Comparison of ENCODE assay signal across 8 mouse cellular contexts in genomic region chr1:52799056-52799726, GRCm38 (mm10). TPM values are rescaled to one million over a fixed set of nuclear protein-coding genes. Genes with fewer than 3 reads are reported as not detected.
DNase-seq lines count a peak whose midpoint lies in the region; ATAC-seq and TF ChIP-seq lines count a peak whose summit lies in the region.

No protein-coding gene starts in this region.

- WGBS in kidney, embryonic 16.5 days = 34% methylated on average over 10 of the region's 10 CpGs
- WGBS in neural tube, embryonic 15.5 days = 77% methylated on average over 10 of the region's 10 CpGs
- WGBS in hindbrain, postnatal 0 days = 68% methylated on average over 10 of the region's 10 CpGs

- no peaks in the 10 kb centered on the region for H3K36me3 ChIP-seq in kidney, embryonic 16.5 days (ENCODE audit: insufficient read depth, low read length)
- H3K36me3 ChIP-seq in neural tube, embryonic 15.5 days = peaks cover 3% of the 10 kb centered on the region; the same call in 1 of the 2 replicates
- H3K36me3 ChIP-seq in hindbrain, postnatal 0 days (ENCODE audit: insufficient read depth, low read length) = peaks cover 12% of the 10 kb centered on the region

- H3K27me3 ChIP-seq in kidney, embryonic 16.5 days (ENCODE audit: insufficient read depth, low read length) = no peaks in the 10 kb centered on the region
- no peaks in the 10 kb centered on the region for H3K27me3 ChIP-seq in neural tube, embryonic 15.5 days (replicated peaks)
- no peaks in the 10 kb centered on the region for H3K27me3 ChIP-seq in hindbrain, postnatal 0 days (ENCODE audit: insufficient read depth, low read length)

- peak overlapping the region; percentile 40; the same call in 1 of the 2 replicates for H3K9ac ChIP-seq in kidney, embryonic 16.5 days (replicated peaks; ENCODE audit: low read length)
- no peak overlapping the region for H3K9ac ChIP-seq in neural tube, embryonic 15.5 days (replicated peaks)
- no peak overlapping the region for H3K9ac ChIP-seq in hindbrain, postnatal 0 days (replicated peaks; ENCODE audit: low read length)

- peak overlapping the region; percentile 19; the same call in 1 of the 2 replicates for H3K4me2 ChIP-seq in kidney, embryonic 16.5 days (replicated peaks; ENCODE audit: low read depth, low read length)
- H3K4me2 ChIP-seq in neural tube, embryonic 15.5 days = no peak overlapping the region
- no peak overlapping the region for H3K4me2 ChIP-seq in hindbrain, postnatal 0 days (ENCODE audit: low read depth, low read length)

- peak overlapping the region; percentile 76 for H3K27ac ChIP-seq in kidney, embryonic 16.5 days (ENCODE audit: low read length)
- no peak overlapping the region for H3K27ac ChIP-seq in neural tube, embryonic 15.5 days (replicated peaks)
- no peak overlapping the region for H3K27ac ChIP-seq in hindbrain, postnatal 0 days

- no peak for ATAC-seq in kidney, embryonic 16.5 days (ENCODE audit: low FRiP score, low TSS enrichment)
- 0 out of 2 replicates have a peak, but pooled peaks have one; percentile 11 for ATAC-seq in neural tube, embryonic 15.5 days (ENCODE audit: low FRiP score)
- no peak for ATAC-seq in cerebellum, adult (ENCODE audit: insufficient number of reproducible peaks, low FRiP score, low TSS enrichment)
- ATAC-seq in hindbrain, postnatal 0 days = no peak

- DNase-seq in kidney, postnatal 25 days = no peak
- peak; percentile 31 to 57 for DNase-seq in CD8-positive naive resting alpha-beta T cell, adult 2 months (ENCODE audit: low read depth in 2 of 2, low spot score in 2 of 2)
- peak; percentile 70 to 77 for DNase-seq in frontal cortex, adult 2 months (ENCODE audit: extremely low spot score in 1 of 2, low spot score in 1 of 2)
- DNase-seq in left cerebral cortex, adult 9 months (ENCODE audit: low spot score in 2 of 2) = peak; percentile 53 to 65
- no peak for DNase-seq in hindbrain, postnatal 0 days (ENCODE audit: low spot score)

- no peak for TF ChIP-seq CTCF in hindbrain, postnatal 0 days (IDR thresholded peaks at IDR 0.05; ENCODE audit: low read depth)

- no peak overlapping the region for H3K4me3 ChIP-seq in kidney, embryonic 16.5 days (ENCODE audit: low read length)
- H3K4me3 ChIP-seq in neural tube, embryonic 15.5 days (replicated peaks) = no peak overlapping the region
- H3K4me3 ChIP-seq in hindbrain, postnatal 0 days (ENCODE audit: low read length) = no peak overlapping the region

- H3K9me3 ChIP-seq in kidney, embryonic 16.5 days (ENCODE audit: low read length) = no peaks in the 10 kb centered on the region
- no peaks in the 10 kb centered on the region for H3K9me3 ChIP-seq in neural tube, embryonic 15.5 days (replicated peaks)
- no peaks in the 10 kb centered on the region for H3K9me3 ChIP-seq in hindbrain, postnatal 0 days (ENCODE audit: low read length)

- H3K4me1 ChIP-seq in kidney, embryonic 16.5 days (ENCODE audit: insufficient read depth, low read length) = peaks cover 48% of the 10 kb centered on the region
- H3K4me1 ChIP-seq in neural tube, embryonic 15.5 days = 0 out of 2 replicates have a peak, but pooled peaks cover 8% of the 10 kb centered on the region
- no peaks in the 10 kb centered on the region for H3K4me1 ChIP-seq in hindbrain, postnatal 0 days (ENCODE audit: insufficient read depth, low read length)

RNA-seq across cellular contexts. Expression of gene Inpp1, which starts 18.3 kb away (rescaled TPM):
- 15.9 and 22.3 TPM in 2 replicates for polyA plus RNA-seq in kidney, embryonic 16.5 days (2015; fragmentation: Nextera tagmentation; extraction: Ambion mirVana)
- 30.4 and 31.4 TPM in 2 replicates for polyA plus RNA-seq in frontal cortex, adult 2 months (2012; rRNA removed)
- polyA plus RNA-seq in neural tube, embryonic 15.5 days (2015; fragmentation: Nextera tagmentation; extraction: Ambion mirVana) = 47.1 and 47.5 TPM in 2 replicates
- 26.6 and 41.7 TPM in 2 replicates for total RNA-seq in hindbrain, postnatal 0 days (2014; rRNA removed)
- 39.2 and 44.0 TPM in 2 replicates for polyA plus RNA-seq in hindbrain, postnatal 0 days (2015; fragmentation: Nextera tagmentation; extraction: Ambion mirVana)

RNA-seq across cellular contexts. Expression of gene Hibch, which starts 45.5 kb away (rescaled TPM):
- polyA plus RNA-seq in kidney, embryonic 16.5 days (2015; fragmentation: Nextera tagmentation; extraction: Ambion mirVana) = 24.4 and 27.5 TPM in 2 replicates
- 19.1 and 22.0 TPM in 2 replicates for polyA plus RNA-seq in frontal cortex, adult 2 months (2012; rRNA removed)
- polyA plus RNA-seq in neural tube, embryonic 15.5 days (2015; fragmentation: Nextera tagmentation; extraction: Ambion mirVana) = 29.2 and 30.9 TPM in 2 replicates
- 17.0 and 18.0 TPM in 2 replicates for total RNA-seq in hindbrain, postnatal 0 days (2014; rRNA removed)
- polyA plus RNA-seq in hindbrain, postnatal 0 days (2015; fragmentation: Nextera tagmentation; extraction: Ambion mirVana) = 20.9 and 22.9 TPM in 2 replicates

Comparison
In these comparisons a context has a peak if more than half of its experiments do, and no peak if none do; other contexts are left out.
1. DNase-seq: peak in CD8-positive naive resting alpha-beta T cell, adult 2 months (2 of 2), frontal cortex, adult 2 months (2 of 2) and left cerebral cortex, adult 9 months (2 of 2); none in kidney, postnatal 25 days (0 of 2) and hindbrain, postnatal 0 days (single experiment).